Mouse (Mus musculus): ENCODE data around the gene Knstrn. TPM values are rescaled to one million over a fixed set of nuclear protein-coding genes. Genes with fewer than 3 reads are reported as not detected.

The Knstrn gene
- total RNA-seq, 2 experiments from 2014 or later, result 48.2 to 210 TPM

- ATAC-seq (replicated peaks; ENCODE audit: low FRiP score, poor library complexity, severe bottlenecking), result no peak
Observed at GRCm38 (mm10) chr2:118790221-118790550, 23.6 kb upstream of the Knstrn start.

- peak; percentile 35 for ATAC-seq (replicated peaks; ENCODE audit: low FRiP score, poor library complexity, severe bottlenecking)
Observed at GRCm38 (mm10) chr2:118790551-118791525, 23.0 kb upstream of the Knstrn start.

GRCm38 (mm10) chr2:118791591-118792258, 22.1 kb upstream of the Knstrn start:
- no peak for ATAC-seq (replicated peaks; ENCODE audit: low FRiP score, poor library complexity, severe bottlenecking)

GRCm38 (mm10) chr2:118792259-118792613, 21.6 kb upstream of the Knstrn start:
- ATAC-seq (replicated peaks; ENCODE audit: low FRiP score, poor library complexity, severe bottlenecking), result no peak

- no peak for ATAC-seq (replicated peaks; ENCODE audit: low FRiP score, poor library complexity, severe bottlenecking)
Observed at GRCm38 (mm10) chr2:118793636-118794035, 20.2 kb upstream of the Knstrn start.

GRCm38 (mm10) chr2:118802542-118803118, 11.2 kb upstream of the Knstrn start:
- peak; percentile 65 for ATAC-seq (replicated peaks; ENCODE audit: low FRiP score, poor library complexity, severe bottlenecking)

- ATAC-seq (replicated peaks; ENCODE audit: low FRiP score, poor library complexity, severe bottlenecking), result no peak
Observed at GRCm38 (mm10) chr2:118804474-118804873, 9.3 kb upstream of the Knstrn start.

- ATAC-seq (replicated peaks; ENCODE audit: low FRiP score, poor library complexity, severe bottlenecking), result no peak
Observed at GRCm38 (mm10) chr2:118805137-118805536, 8.7 kb upstream of the Knstrn start.

- no peak for ATAC-seq (replicated peaks; ENCODE audit: low FRiP score, poor library complexity, severe bottlenecking)
Observed at GRCm38 (mm10) chr2:118805756-118806155, 8.0 kb upstream of the Knstrn start.

- ATAC-seq (replicated peaks; ENCODE audit: low FRiP score, poor library complexity, severe bottlenecking), result peak; percentile 36; the same call in 1 of the 2 replicates
Observed at GRCm38 (mm10) chr2:118806860-118807259, 6.9 kb upstream of the Knstrn start.

- ATAC-seq (replicated peaks; ENCODE audit: low FRiP score, poor library complexity, severe bottlenecking), result no peak
Observed at GRCm38 (mm10) chr2:118810861-118811260, 2.9 kb upstream of the Knstrn start.

GRCm38 (mm10) chr2:118812724-118813123, 1.1 kb upstream of the Knstrn start:
- no peak for ATAC-seq (replicated peaks; ENCODE audit: low FRiP score, poor library complexity, severe bottlenecking)

- no peak for ATAC-seq (replicated peaks; ENCODE audit: low FRiP score, poor library complexity, severe bottlenecking)
Observed at GRCm38 (mm10) chr2:118822800-118823199, 9.0 kb downstream of the Knstrn start.

- ATAC-seq (replicated peaks; ENCODE audit: low FRiP score, poor library complexity, severe bottlenecking), result no peak
Observed at GRCm38 (mm10) chr2:118824396-118824795, 10.6 kb downstream of the Knstrn start.

- ATAC-seq (replicated peaks; ENCODE audit: low FRiP score, poor library complexity, severe bottlenecking), result no peak
Observed at GRCm38 (mm10) chr2:118829096-118829495, 15.3 kb downstream of the Knstrn start.

- ATAC-seq (replicated peaks; ENCODE audit: low FRiP score, poor library complexity, severe bottlenecking), result no peak
Observed at GRCm38 (mm10) chr2:118834061-118834460, 20.3 kb downstream of the Knstrn start.

- ATAC-seq (replicated peaks; ENCODE audit: low FRiP score, poor library complexity, severe bottlenecking), result no peak
Observed at GRCm38 (mm10) chr2:118835115-118835514, 21.3 kb downstream of the Knstrn start.

- no peak for ATAC-seq (replicated peaks; ENCODE audit: low FRiP score, poor library complexity, severe bottlenecking)
Observed at GRCm38 (mm10) chr2:118838330-118838729, 24.5 kb downstream of the Knstrn start.

GRCm38 (mm10) chr2:118841186-118841585, 27.4 kb downstream of the Knstrn start:
- no peak for ATAC-seq (replicated peaks; ENCODE audit: low FRiP score, poor library complexity, severe bottlenecking)

GRCm38 (mm10) chr2:118841774-118842173, 28.0 kb downstream of the Knstrn start:
- ATAC-seq (replicated peaks; ENCODE audit: low FRiP score, poor library complexity, severe bottlenecking), result peak; percentile 64; the same call in 1 of the 2 replicates

- ATAC-seq (replicated peaks; ENCODE audit: low FRiP score, poor library complexity, severe bottlenecking), result no peak
Observed at GRCm38 (mm10) chr2:118844427-118844826, 30.6 kb downstream of the Knstrn start.

Measured in erythroid progenitor cell, adult 5-6 weeks (primary cell).